Mouse (Mus musculus) heart, postnatal 0 days (tissue): ENCODE measurements around the gene Lpp. TPM values are rescaled to one million over a fixed set of nuclear protein-coding genes. Genes with fewer than 3 reads are reported as not detected.

Experiments
- ATAC-seq: fragments of 200-750 bp; cut with Nextera tagmentation; 2 replicates; pipeline ENCODE4 v1.8.0; 2017; ENCODE audit warnings: low read depth, moderate number of reproducible peaks, moderate library complexity; ENCODE audit not compliant: insufficient read depth
- DNase-seq: peaks from one replicate; pipeline ENCODE4 v3.0.0-alpha.2; 2016; ENCODE audit warnings: low spot score
- H3K27ac ChIP-seq: fragments of 300-500 bp; sonication (generic); 2 replicates; pipeline ENCODE4 v1.5.1; 2014; ENCODE audit warnings: low read depth, mild to moderate bottlenecking
- H3K27me3 ChIP-seq: fragments of 300-500 bp; sonication (generic); 2 replicates; pipeline ENCODE4 v1.6.1; 2014; ENCODE audit warnings: low read length, mixed read lengths; ENCODE audit not compliant: control insufficient read depth, insufficient read depth
- H3K36me3 ChIP-seq: fragments of 300-500 bp; sonication (generic); replicated peaks from 2 replicates; pipeline ENCODE4 v1.6.1; 2014; ENCODE audit warnings: low read length, mixed read lengths; ENCODE audit not compliant: control insufficient read depth, insufficient read depth
- H3K4me1 ChIP-seq: fragments of 300-500 bp; sonication (generic); 2 replicates; pipeline ENCODE4 v1.6.1; 2014; ENCODE audit warnings: antibody characterized with exemption; ENCODE audit not compliant: control insufficient read depth, insufficient read depth
- H3K4me2 ChIP-seq: fragments of 300-500 bp; sonication (generic); 2 replicates; pipeline ENCODE4 v1.6.1; 2014; ENCODE audit warnings: low read depth, mild to moderate bottlenecking, low read length, moderate library complexity
- H3K4me3 ChIP-seq: fragments of 300-500 bp; sonication (generic); 2 replicates; pipeline ENCODE4 v1.5.1; 2014; ENCODE audit warnings: low read depth, low read length
- H3K9ac ChIP-seq: fragments of 300-500 bp; sonication (generic); replicated peaks from 2 replicates; pipeline ENCODE4 v1.6.1; 2014; ENCODE audit warnings: low read depth, low read length, mixed read lengths
- H3K9me3 ChIP-seq: fragments of 300-500 bp; sonication (generic); replicated peaks from 2 replicates; pipeline ENCODE4 v1.6.1; 2016; ENCODE audit warnings: low read length; ENCODE audit not compliant: control insufficient read depth
- CTCF ChIP-seq: IDR thresholded peaks from 2 replicates; pipeline ENCODE4 v1.5.1; 2016; ENCODE audit warnings: antibody characterized with exemption, control low read depth, low read depth
- EP300 ChIP-seq: IDR thresholded peaks from 2 replicates; pipeline ENCODE4 v1.6.1; 2016; ENCODE audit warnings: antibody characterized with exemption, low read depth
- WGBS: fragments of 180-500 bp; shearing (Covaris S2); extraction: QIAGEN DNeasy Blood & Tissue Kit; methylation state at CpG from one replicate; pipeline ENCODE4 v1.1.7; 2014; 5-methylcytosine and 5-hydroxymethylcytosine counted together
- polyA plus RNA-seq: library from polyadenylated mRNA; unstranded; fragments of >200 nt; fragmentation: Nextera tagmentation; extraction: Ambion mirVana; gene quantifications from 2 replicates; pipeline ENCODE4 v1.2.1, GENCODE M21; 2015
- total RNA-seq: library from RNA; depleted of rRNA; stranded (reverse); fragments of >200 nt; gene quantifications from 2 replicates; pipeline ENCODE4 v1.2.3, GENCODE M21; 2014; ENCODE audit warnings: low replicate concordance

Lpp gene
- total and polyA plus RNA-seq, 2 experiments from 2014 or later = 32.1 to 77.4 TPM

DNA sequence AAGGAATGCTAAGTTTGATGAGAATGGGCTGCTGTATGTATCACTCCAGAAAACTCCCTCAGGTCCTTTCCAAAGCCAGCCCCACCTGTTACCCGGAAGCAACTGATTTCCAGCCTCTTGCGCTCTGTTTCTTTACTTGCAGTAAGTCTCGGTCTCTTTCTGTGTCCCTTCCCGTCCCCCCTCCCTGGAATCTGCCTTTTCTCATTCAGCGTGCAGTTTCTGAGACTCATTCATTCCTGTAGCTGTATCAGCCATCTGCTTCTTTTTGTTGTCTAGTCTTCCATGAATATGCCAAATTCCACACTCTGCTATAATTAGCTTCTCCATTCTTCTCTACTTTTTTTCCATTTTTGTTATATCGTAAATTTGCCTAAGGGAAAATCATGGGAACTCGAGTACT is 561.7 kb downstream of the Lpp start:
- H3K4me1 ChIP-seq = peaks cover 8% of the 10 kb centered on the region; the same call in 1 of the 2 replicates
- no peaks in the 10 kb centered on the region for H3K27me3 ChIP-seq
- no peak for TF ChIP-seq CTCF
- H3K4me2 ChIP-seq = no peak overlapping the region
- H3K36me3 ChIP-seq = 0 out of 2 replicates have a peak, but pooled peaks cover 4% of the 10 kb centered on the region
- no peak overlapping the region for H3K4me3 ChIP-seq
- ATAC-seq (no peak), DNase-seq (no peak)
- WGBS = 78% methylated on average over 7 of the region's 7 CpGs
- no peak overlapping the region for H3K9ac ChIP-seq
- peaks cover 9% of the 10 kb centered on the region; the same call in 1 of the 2 replicates for H3K9me3 ChIP-seq
- no peak overlapping the region for H3K27ac ChIP-seq

- Histone ChIP-seq H3K9ac (no peak overlapping the region), H3K4me3 (no peak overlapping the region), H3K4me1 (peaks cover 20% of the 10 kb centered on the region), H3K9me3 (peaks cover 9% of the 10 kb centered on the region; the same call in 1 of the 2 replicates), H3K4me2 (no peak overlapping the region), H3K27me3 (no peaks in the 10 kb centered on the region), H3K27ac (peak overlapping the region; percentile 54), H3K36me3 (0 out of 2 replicates have a peak, but pooled peaks cover 4% of the 10 kb centered on the region)
- TF ChIP-seq EP300 (no peak), CTCF (no peak)
- peak; percentile 64 for DNase-seq
- ATAC-seq = peak; percentile 82; the same call in 1 of the 2 replicates
- 27% methylated on average over 1 of the region's 1 CpGs for WGBS
Observed at GRCm38 (mm10) chr16:24958661-24959060, 565.4 kb downstream of the Lpp start.

- Histone ChIP-seq H3K27me3 (no peaks in the 10 kb centered on the region), H3K4me1 (peaks cover 22% of the 10 kb centered on the region), H3K4me3 (no peak overlapping the region), H3K27ac (peak overlapping the region; percentile 47), H3K36me3 (no peaks in the 10 kb centered on the region), H3K4me2 (no peak overlapping the region), H3K9ac (no peak overlapping the region), H3K9me3 (peaks cover 5% of the 10 kb centered on the region; the same call in 1 of the 2 replicates)
- TF ChIP-seq CTCF (no peak), EP300 (no peak)
- no peak for DNase-seq
- 0 out of 2 replicates have a peak, but pooled peaks have one; percentile 39 for ATAC-seq
- WGBS = 53% methylated on average over 10 of the region's 10 CpGs
Observed at GRCm38 (mm10) chr16:24960901-24961806, 567.8 kb downstream of the Lpp start.

GRCm38 (mm10) chr16:24964311-24964710 is 571.0 kb downstream of the Lpp start:
- Histone ChIP-seq H3K27me3 (no peaks in the 10 kb centered on the region), H3K36me3 (no peaks in the 10 kb centered on the region), H3K9ac (no peak overlapping the region), H3K4me1 (peaks cover 17% of the 10 kb centered on the region), H3K9me3 (no peaks in the 10 kb centered on the region), H3K4me3 (no peak overlapping the region), H3K4me2 (no peak overlapping the region), H3K27ac (no peak overlapping the region)
- no peak for TF ChIP-seq EP300
- TF ChIP-seq CTCF = no peak
- DNase-seq (no peak), ATAC-seq (no peak)
- 87% methylated on average over 1 of the region's 1 CpGs for WGBS

GRCm38 (mm10) chr16:24965091-24965490 is 571.8 kb downstream of the Lpp start:
- Histone ChIP-seq H3K36me3 (no peaks in the 10 kb centered on the region), H3K9me3 (no peaks in the 10 kb centered on the region), H3K27ac (no peak overlapping the region), H3K4me2 (no peak overlapping the region), H3K9ac (no peak overlapping the region), H3K27me3 (no peaks in the 10 kb centered on the region), H3K4me3 (no peak overlapping the region), H3K4me1 (peaks cover 14% of the 10 kb centered on the region)
- TF ChIP-seq CTCF (no peak), EP300 (no peak)
- DNase-seq (no peak), ATAC-seq (no peak)
- 60% methylated on average over 4 of the region's 4 CpGs for whole genome bisulfite sequencing
